Mouse (Mus musculus) forebrain, embryonic 10.5 days (tissue): ENCODE data around the gene Tomm40l. TPM values are rescaled to one million over a fixed set of nuclear protein-coding genes. Genes with fewer than 3 reads are reported as not detected.
A peak's percentile ranks its signal among the peaks of the same experiment; 100 is the strongest.

ENCODE experiments used
- DNase-seq: peaks from one replicate; pipeline ENCODE4 v3.0.0-alpha.2; 2017; ENCODE audit warnings: low spot score; ENCODE audit errors: extremely low spot score
- H3K27ac ChIP-seq: fragments of 300-500 bp; sonication (generic); 2 replicates; pipeline ENCODE4 v1.5.1; 2016; ENCODE audit warnings: mild to moderate bottlenecking
- H3K27me3 ChIP-seq: fragments of 300-500 bp; sonication (generic); 2 replicates; pipeline ENCODE4 v1.6.1; 2016; ENCODE audit warnings: mild to moderate bottlenecking; ENCODE audit not compliant: poor library complexity, severe bottlenecking
- H3K36me3 ChIP-seq: fragments of 300-500 bp; sonication (generic); replicated peaks from 2 replicates; pipeline ENCODE4 v1.6.1; 2016; ENCODE audit warnings: mild to moderate bottlenecking, moderate library complexity
- H3K4me1 ChIP-seq: fragments of 300-500 bp; sonication (generic); 2 replicates; pipeline ENCODE4 v1.6.1; 2016
- H3K4me3 ChIP-seq: fragments of 300-500 bp; sonication (generic); 2 replicates; pipeline ENCODE4 v1.5.1; 2016; ENCODE audit warnings: mild to moderate bottlenecking, moderate library complexity
- H3K9me3 ChIP-seq: fragments of 300-500 bp; sonication (generic); 2 replicates; pipeline ENCODE4 v1.6.1; 2016; ENCODE audit warnings: mild to moderate bottlenecking, moderate library complexity
- WGBS: fragments of 180-500 bp; shearing (Covaris S2); methylation state at CpG from one replicate; pipeline ENCODE4 v1.1.7; 2016; 5-methylcytosine and 5-hydroxymethylcytosine counted together
- polyA plus RNA-seq: library from polyadenylated mRNA; unstranded; fragments of >200 nt; fragmentation: Nextera tagmentation; extraction: Ambion mirVana; gene quantifications from 2 replicates; pipeline ENCODE4 v1.2.1, GENCODE M21; 2016

The Tomm40l gene
- polyA plus RNA-seq, 1 experiment from 2014 or later = 37.2 TPM

- WGBS = 90% methylated on average over 3 of the region's 3 CpGs
- 0 out of 2 replicates have a peak, but pooled peaks cover 3% of the 10 kb centered on the region for H3K27me3 ChIP-seq
- H3K9me3 ChIP-seq = no peaks in the 10 kb centered on the region
- H3K4me3 ChIP-seq = no peak overlapping the region
- H3K4me1 ChIP-seq = peaks cover 22% of the 10 kb centered on the region
- no peak overlapping the region for H3K27ac ChIP-seq
- no peak for DNase-seq
- H3K36me3 ChIP-seq = peaks cover 31% of the 10 kb centered on the region
These were observed 38.0 kb upstream of the Tomm40l start for GRCm38 (mm10) chr1:171260316-171260715.

- DNase-seq = no peak
- Histone ChIP-seq H3K27ac (no peak overlapping the region), H3K4me1 (peaks cover 22% of the 10 kb centered on the region), H3K36me3 (peaks cover 44% of the 10 kb centered on the region), H3K9me3 (no peaks in the 10 kb centered on the region), H3K4me3 (no peak overlapping the region), H3K27me3 (0 out of 2 replicates have a peak, but pooled peaks cover 3% of the 10 kb centered on the region)
- 86% methylated on average over 17 of the region's 17 CpGs for WGBS
These were observed 36.6 kb upstream of the Tomm40l start for GRCm38 (mm10) chr1:171258921-171259320.

GRCm38 (mm10) chr1:171257781-171258180 lies 35.5 kb upstream of the Tomm40l start:
- Histone ChIP-seq H3K4me3 (no peak overlapping the region), H3K4me1 (peaks cover 19% of the 10 kb centered on the region), H3K36me3 (peaks cover 53% of the 10 kb centered on the region), H3K27ac (no peak overlapping the region), H3K9me3 (no peaks in the 10 kb centered on the region), H3K27me3 (peaks cover 8% of the 10 kb centered on the region; the same call in 1 of the 2 replicates)
- no peak for DNase-seq
- 91% methylated on average over 9 of the region's 9 CpGs for WGBS

- no peak overlapping the region for H3K27ac ChIP-seq
- no peak overlapping the region for H3K4me3 ChIP-seq
- 69% methylated on average over 15 of the region's 15 CpGs for WGBS
- H3K9me3 ChIP-seq = no peaks in the 10 kb centered on the region
- peak; percentile 60 for DNase-seq
- peaks cover 56% of the 10 kb centered on the region for H3K36me3 ChIP-seq
- H3K4me1 ChIP-seq = peaks cover 19% of the 10 kb centered on the region
- H3K27me3 ChIP-seq = peaks cover 11% of the 10 kb centered on the region; the same call in 1 of the 2 replicates
These were observed 34.7 kb upstream of the Tomm40l start for GRCm38 (mm10) chr1:171256937-171257548.

GRCm38 (mm10) chr1:171256095-171256818 lies 33.9 kb upstream of the Tomm40l start:
- Histone ChIP-seq H3K27ac (0 out of 2 replicates have a peak overlapping the region, but pooled peaks have one; percentile 0), H3K4me3 (no peak overlapping the region), H3K9me3 (no peaks in the 10 kb centered on the region), H3K36me3 (peaks cover 56% of the 10 kb centered on the region), H3K27me3 (peaks cover 12% of the 10 kb centered on the region), H3K4me1 (peaks cover 26% of the 10 kb centered on the region)
- no peak for DNase-seq
- WGBS = 92% methylated on average over 24 of the region's 24 CpGs

GRCm38 (mm10) chr1:171252415-171252814 lies 30.1 kb upstream of the Tomm40l start:
- Histone ChIP-seq H3K27ac (peak overlapping the region; percentile 87), H3K4me1 (peaks cover 64% of the 10 kb centered on the region), H3K27me3 (peaks cover 14% of the 10 kb centered on the region), H3K9me3 (no peaks in the 10 kb centered on the region), H3K36me3 (peaks cover 40% of the 10 kb centered on the region), H3K4me3 (peak overlapping the region; percentile 53)
- 42% methylated on average over 17 of the region's 17 CpGs for WGBS
- no peak for DNase-seq

- H3K9me3 ChIP-seq = no peaks in the 10 kb centered on the region
- 3% methylated on average over 13 of the region's 13 CpGs for WGBS
- peak overlapping the region; percentile 53 for H3K4me3 ChIP-seq
- H3K27ac ChIP-seq = peak overlapping the region; percentile 87
- peaks cover 65% of the 10 kb centered on the region for H3K4me1 ChIP-seq
- peaks cover 14% of the 10 kb centered on the region for H3K27me3 ChIP-seq
- H3K36me3 ChIP-seq = peaks cover 37% of the 10 kb centered on the region
- DNase-seq = peak; percentile 56
These were observed 29.4 kb upstream of the Tomm40l start for GRCm38 (mm10) chr1:171251594-171252324.

- WGBS = 12% methylated on average over 26 of the region's 26 CpGs
- Histone ChIP-seq H3K36me3 (peaks cover 29% of the 10 kb centered on the region), H3K4me1 (peaks cover 70% of the 10 kb centered on the region)
These were observed 28.6 kb upstream of the Tomm40l start, which contains the start of gene Ndufs2 for GRCm38 (mm10) chr1:171250680-171251593. Ndufs2 (minus strand) TSS chr1:171251388.

GRCm38 (mm10) chr1:171249913-171250600 lies 27.7 kb upstream of the Tomm40l start, which contains the start of gene Adamts4:
Adamts4 (plus strand) TSS chr1:171250421.
- DNase-seq = peak; percentile 54
- Histone ChIP-seq H3K4me3 (peak within 1 kb of the TSS; percentile 53), H3K9me3 (no peaks in the 10 kb centered on the region), H3K36me3 (peaks cover 30% of the 10 kb centered on the region), H3K27me3 (peaks cover 14% of the 10 kb centered on the region), H3K4me1 (peaks cover 77% of the 10 kb centered on the region), H3K27ac (peak within 1 kb of the TSS; percentile 95)
- 12% methylated on average over 5 of the region's 5 CpGs for WGBS

More at GRCm38 (mm10) chr1:171250680-171251593, 28.6 kb upstream of the Tomm40l start, which contains the start of gene Ndufs2:
- Histone ChIP-seq H3K4me3 (peak within 1 kb of the TSS; percentile 53), H3K27ac (peak within 1 kb of the TSS; percentile 87), H3K27me3 (peaks cover 14% of the 10 kb centered on the region), H3K9me3 (no peaks in the 10 kb centered on the region)
- DNase-seq = no peak

- Histone ChIP-seq H3K4me3 (peak overlapping the region; percentile 84; the same call in 1 of the 2 replicates), H3K27me3 (peaks cover 14% of the 10 kb centered on the region), H3K27ac (peak overlapping the region; percentile 95), H3K4me1 (peaks cover 77% of the 10 kb centered on the region), H3K36me3 (peaks cover 30% of the 10 kb centered on the region), H3K9me3 (no peaks in the 10 kb centered on the region)
- WGBS = 31% methylated on average over 3 of the region's 3 CpGs
- DNase-seq = no peak
These were observed 26.3 kb upstream of the Tomm40l start for GRCm38 (mm10) chr1:171248386-171249226.

- Histone ChIP-seq H3K27ac (peak overlapping the region; percentile 95), H3K9me3 (no peaks in the 10 kb centered on the region), H3K27me3 (peaks cover 10% of the 10 kb centered on the region), H3K4me3 (peak overlapping the region; percentile 84), H3K4me1 (peaks cover 71% of the 10 kb centered on the region), H3K36me3 (peaks cover 32% of the 10 kb centered on the region)
- no peak for DNase-seq
- WGBS = 37% methylated on average over 4 of the region's 4 CpGs
These were observed 25.6 kb upstream of the Tomm40l start for GRCm38 (mm10) chr1:171247916-171248315.
